Mouse (Mus musculus): ENCODE measurements at regions not wholly inside any gene's neighbourhood (a gene's known extent, or its start where the extent isn't known, plus 50 kb on each side); places are given as distances from the start of the nearest gene placed in this dataset.
"Not testable (repeated sequence)": the region's sequence is repeated elsewhere in the genome, so short reads cannot be mapped to it uniquely, and the experiment has no call there.

DNA sequence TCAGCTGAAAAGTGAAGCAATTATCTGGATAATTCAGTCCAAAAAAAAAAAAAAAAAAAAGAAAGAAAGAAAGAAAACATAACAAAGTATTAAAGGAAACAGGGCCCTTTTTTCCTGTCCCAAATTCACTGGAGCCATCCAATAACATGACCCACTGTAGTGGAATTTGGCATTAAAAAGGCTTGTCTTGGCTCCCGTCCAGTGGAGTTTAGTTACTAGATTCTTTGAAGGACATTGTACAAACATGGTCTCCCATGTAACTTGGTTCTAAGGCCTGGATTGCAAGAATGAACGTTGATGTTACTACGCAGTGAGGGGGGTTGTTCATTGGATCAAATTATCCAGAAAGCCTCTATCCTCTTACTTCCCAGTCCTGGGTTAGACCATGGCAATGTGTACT is 207.4 kb downstream of the Msrb3 start:
- Histone ChIP-seq H3K36me3 (ENCODE audit: insufficient read depth, low read length) (no peaks in the 10 kb centered on the region), H3K4me3 (ENCODE audit: low read length) (no peak overlapping the region), H3K9ac (replicated peaks; ENCODE audit: low read length) (no peak overlapping the region), H3K9me3 (ENCODE audit: low read length) (no peaks in the 10 kb centered on the region), H3K4me2 (ENCODE audit: low read depth, low read length) (no peak overlapping the region), H3K4me1 (ENCODE audit: insufficient read depth, low read length) (no peaks in the 10 kb centered on the region), H3K27me3 (ENCODE audit: insufficient read depth, low read length) (no peaks in the 10 kb centered on the region; the same call in 1 of the 2 replicates), H3K27ac (no peak overlapping the region)
- no peak for ATAC-seq
- 52% methylated on average over 3 of the region's 3 CpGs for WGBS
- peak; percentile 52 for DNase-seq (ENCODE audit: low spot score)
- TF ChIP-seq CTCF (IDR thresholded peaks at IDR 0.05; ENCODE audit: low read depth): no peak

DNA sequence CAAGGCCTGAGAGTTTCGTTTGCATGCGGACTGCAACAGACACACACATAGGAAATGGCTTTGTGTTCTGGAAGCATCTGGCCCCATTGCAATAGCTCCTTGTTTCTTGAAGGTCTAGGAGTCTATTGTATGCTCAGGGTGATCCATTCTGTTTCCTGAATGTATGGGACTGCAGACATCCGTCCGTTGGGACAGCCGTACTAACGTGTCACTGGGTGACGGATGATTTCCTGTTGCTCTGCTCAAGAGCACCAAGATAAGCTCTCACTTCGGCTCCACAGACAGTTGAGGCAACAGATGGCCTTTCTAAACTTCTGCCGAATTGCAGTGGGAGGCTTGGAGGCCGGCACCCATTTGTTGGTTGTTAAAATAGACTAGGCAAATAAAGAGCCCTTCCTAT is 209.9 kb upstream of the Hmga2 start:
- ATAC-seq (no peak), DNase-seq (ENCODE audit: low spot score) (no peak)
- Histone ChIP-seq H3K4me2 (ENCODE audit: low read depth, low read length) (no peak overlapping the region), H3K9ac (replicated peaks; ENCODE audit: low read length) (no peak overlapping the region), H3K27me3 (ENCODE audit: insufficient read depth, low read length) (no peaks in the 10 kb centered on the region), H3K4me1 (ENCODE audit: insufficient read depth, low read length) (no peaks in the 10 kb centered on the region), H3K36me3 (ENCODE audit: insufficient read depth, low read length) (no peaks in the 10 kb centered on the region), H3K27ac (no peak overlapping the region), H3K9me3 (ENCODE audit: low read length) (no peaks in the 10 kb centered on the region), H3K4me3 (ENCODE audit: low read length) (no peak overlapping the region)
- TF ChIP-seq CTCF (IDR thresholded peaks at IDR 0.05; ENCODE audit: low read depth): no peak
- WGBS: 57% methylated on average over 10 of the region's 10 CpGs

DNA sequence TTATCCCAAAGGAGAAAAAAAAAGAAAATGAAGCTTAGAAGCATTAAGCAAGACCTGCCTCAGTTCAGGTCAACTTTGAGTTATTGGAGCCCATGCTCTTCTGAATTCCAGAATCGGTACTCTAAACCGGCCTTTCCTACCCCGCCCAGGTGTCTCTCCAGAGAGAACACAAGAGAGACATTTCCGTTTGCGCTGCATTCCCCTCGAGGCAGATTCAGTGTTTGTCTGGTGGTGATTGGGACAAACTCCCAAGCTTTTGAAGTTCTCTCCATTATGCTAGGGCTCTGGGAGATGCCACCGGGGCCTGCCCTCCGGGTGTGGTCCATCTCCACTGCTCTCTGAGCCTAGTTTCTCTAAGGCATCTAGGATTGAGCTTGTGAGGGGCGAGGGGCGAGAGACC is 205.8 kb upstream of the Hmga2 start:
- no peak for DNase-seq (ENCODE audit: low spot score)
- no peak overlapping the region for H3K4me2 ChIP-seq (ENCODE audit: low read depth, low read length)
- ATAC-seq: no peak
- no peaks in the 10 kb centered on the region for H3K4me1 ChIP-seq (ENCODE audit: insufficient read depth, low read length)
- WGBS: 90% methylated on average over 10 of the region's 10 CpGs
- no peaks in the 10 kb centered on the region for H3K9me3 ChIP-seq (ENCODE audit: low read length)
- H3K36me3 ChIP-seq (ENCODE audit: insufficient read depth, low read length): no peaks in the 10 kb centered on the region
- no peak overlapping the region for H3K4me3 ChIP-seq (ENCODE audit: low read length)
- H3K9ac ChIP-seq (replicated peaks; ENCODE audit: low read length): no peak overlapping the region
- no peak for TF ChIP-seq CTCF (IDR thresholded peaks at IDR 0.05; ENCODE audit: low read depth)
- H3K27ac ChIP-seq: no peak overlapping the region
- no peaks in the 10 kb centered on the region for H3K27me3 ChIP-seq (ENCODE audit: insufficient read depth, low read length)

DNA sequence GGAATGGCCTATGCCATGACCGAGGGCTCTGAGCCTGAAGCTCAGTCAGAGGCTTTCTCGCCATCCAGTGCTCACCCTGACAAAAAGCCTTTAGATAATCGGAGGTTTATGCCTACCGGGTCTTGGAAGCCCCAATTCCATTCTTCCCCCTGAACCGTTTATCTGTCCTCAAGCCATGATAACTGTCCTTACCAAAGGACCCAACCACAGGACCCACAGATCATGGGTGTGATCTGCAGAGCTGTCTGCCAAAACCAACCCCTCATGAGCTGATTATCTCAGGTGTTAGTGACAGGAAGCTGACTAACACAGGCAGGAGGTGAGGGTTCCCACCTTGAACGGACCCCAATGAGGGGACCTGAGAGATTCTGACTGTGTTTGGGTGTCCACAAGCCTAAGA is 203.7 kb upstream of the Hmga2 start:
- 69% methylated on average over 6 of the region's 6 CpGs for WGBS
- TF ChIP-seq CTCF (IDR thresholded peaks at IDR 0.05; ENCODE audit: low read depth): no peak
- Histone ChIP-seq H3K9ac (replicated peaks; ENCODE audit: low read length) (no peak overlapping the region), H3K27ac (no peak overlapping the region), H3K36me3 (ENCODE audit: insufficient read depth, low read length) (no peaks in the 10 kb centered on the region), H3K4me2 (ENCODE audit: low read depth, low read length) (no peak overlapping the region), H3K9me3 (ENCODE audit: low read length) (no peaks in the 10 kb centered on the region), H3K4me3 (ENCODE audit: low read length) (no peak overlapping the region), H3K27me3 (ENCODE audit: insufficient read depth, low read length) (no peaks in the 10 kb centered on the region), H3K4me1 (ENCODE audit: insufficient read depth, low read length) (no peaks in the 10 kb centered on the region)
- ATAC-seq (no peak), DNase-seq (ENCODE audit: low spot score) (no peak)

DNA sequence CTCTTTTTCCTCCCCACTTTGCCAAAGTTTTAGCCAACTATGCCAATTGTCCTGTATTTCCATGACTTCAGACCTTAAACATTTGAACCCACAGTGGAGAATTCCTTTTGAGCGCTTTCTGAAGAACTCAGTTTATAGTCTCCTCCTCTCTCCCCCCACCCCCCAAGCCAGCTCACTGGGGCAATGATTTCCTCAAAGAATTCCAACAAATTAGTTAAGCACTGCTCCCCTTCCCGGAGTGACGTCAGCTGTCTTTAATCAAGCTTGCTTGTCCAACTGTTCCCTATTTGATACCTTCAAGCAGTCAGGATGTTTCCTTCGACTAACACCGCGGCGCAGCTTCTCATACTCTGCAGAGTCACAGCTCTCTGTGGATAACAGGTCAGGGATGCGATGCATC is 202.0 kb upstream of the Hmga2 start:
- WGBS: 82% methylated on average over 8 of the region's 8 CpGs
- H3K36me3 ChIP-seq (ENCODE audit: insufficient read depth, low read length): no peaks in the 10 kb centered on the region

DNA sequence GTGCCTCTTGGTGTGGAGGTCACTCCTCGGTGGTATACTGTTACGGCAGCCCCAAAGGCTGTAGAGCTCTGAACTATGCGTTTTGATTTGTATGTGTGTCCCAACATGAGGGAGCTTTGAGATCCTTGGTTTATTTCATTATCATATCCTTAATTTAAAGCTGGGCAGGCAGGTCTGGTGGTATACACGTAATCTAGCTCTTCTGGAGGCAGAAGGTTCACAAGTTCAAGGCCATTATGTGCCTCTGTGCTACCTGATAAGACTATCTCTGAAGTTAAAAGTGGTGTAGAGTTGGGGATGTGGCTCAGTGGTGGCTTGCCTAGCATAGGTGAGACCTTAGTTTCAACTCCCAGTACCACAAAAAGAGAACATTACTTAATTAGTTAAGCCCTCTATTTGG is 199.1 kb upstream of the Hmga2 start:
- no peaks in the 10 kb centered on the region for H3K9me3 ChIP-seq (ENCODE audit: low read length)
- H3K36me3 ChIP-seq (ENCODE audit: insufficient read depth, low read length): no peaks in the 10 kb centered on the region
- no peaks in the 10 kb centered on the region for H3K27me3 ChIP-seq (ENCODE audit: insufficient read depth, low read length)
- H3K4me3 ChIP-seq (ENCODE audit: low read length): no peak overlapping the region
- H3K4me2 ChIP-seq (ENCODE audit: low read depth, low read length): no peak overlapping the region
- WGBS: 88% methylated on average over 4 of the region's 4 CpGs
- ATAC-seq (no peak), DNase-seq (ENCODE audit: low spot score) (no peak)
- no peak overlapping the region for H3K9ac ChIP-seq (replicated peaks; ENCODE audit: low read length)
- H3K27ac ChIP-seq: no peak overlapping the region
- TF ChIP-seq CTCF (IDR thresholded peaks at IDR 0.05; ENCODE audit: low read depth): no peak
- H3K4me1 ChIP-seq (ENCODE audit: insufficient read depth, low read length): no peaks in the 10 kb centered on the region

More for the DNA sequence above, 202.0 kb upstream of the Hmga2 start:
- no peak for TF ChIP-seq CTCF (IDR thresholded peaks at IDR 0.05; ENCODE audit: low read depth)
- Histone ChIP-seq H3K4me1 (ENCODE audit: insufficient read depth, low read length) (no peaks in the 10 kb centered on the region), H3K27me3 (ENCODE audit: insufficient read depth, low read length) (no peaks in the 10 kb centered on the region), H3K4me2 (ENCODE audit: low read depth, low read length) (no peak overlapping the region), H3K27ac (no peak overlapping the region), H3K9ac (replicated peaks; ENCODE audit: low read length) (no peak overlapping the region), H3K9me3 (ENCODE audit: low read length) (no peaks in the 10 kb centered on the region), H3K4me3 (ENCODE audit: low read length) (no peak overlapping the region)
- ATAC-seq (no peak), DNase-seq (ENCODE audit: low spot score) (no peak)

DNA sequence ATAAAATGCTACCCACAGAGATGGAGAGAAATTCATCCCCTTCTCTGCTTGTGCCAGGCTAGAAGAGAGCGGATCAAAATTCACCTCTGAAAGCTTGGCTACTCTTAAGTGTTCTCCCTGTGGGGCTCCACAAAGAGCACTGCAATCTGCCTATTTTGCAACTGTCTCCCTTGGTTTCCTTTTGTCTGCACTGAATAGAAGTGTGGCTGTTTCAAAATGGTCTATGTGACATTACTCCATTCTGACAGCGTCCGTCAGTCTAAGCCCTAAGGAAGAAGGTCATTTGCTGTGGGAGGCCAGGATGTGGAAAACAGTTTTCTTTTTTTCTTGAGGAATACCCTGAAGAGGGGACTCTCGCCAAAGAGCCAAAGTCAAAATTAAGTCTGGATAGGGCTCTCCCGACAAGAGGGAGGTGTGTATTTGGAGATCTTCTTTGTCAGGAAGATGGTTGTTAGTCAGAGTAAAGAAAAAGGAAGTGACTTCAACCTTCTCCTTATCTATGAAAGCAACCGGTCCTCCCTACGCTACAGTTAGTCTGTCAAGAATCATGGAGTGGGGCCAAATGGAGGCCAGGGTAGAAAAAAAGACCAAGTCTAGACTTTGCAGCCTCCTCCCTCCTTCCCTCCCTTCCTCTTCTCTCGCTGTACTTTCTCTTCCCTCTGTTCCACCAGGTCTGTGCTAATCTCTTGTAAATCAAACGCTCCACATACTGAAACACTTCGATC is 198.2 kb upstream of the Hmga2 start:
- Histone ChIP-seq H3K27ac (no peak overlapping the region), H3K27me3 (ENCODE audit: insufficient read depth, low read length) (no peaks in the 10 kb centered on the region), H3K4me1 (ENCODE audit: insufficient read depth, low read length) (no peaks in the 10 kb centered on the region), H3K9me3 (ENCODE audit: low read length) (no peaks in the 10 kb centered on the region), H3K4me3 (ENCODE audit: low read length) (no peak overlapping the region), H3K4me2 (ENCODE audit: low read depth, low read length) (no peak overlapping the region), H3K9ac (replicated peaks; ENCODE audit: low read length) (no peak overlapping the region), H3K36me3 (ENCODE audit: insufficient read depth, low read length) (no peaks in the 10 kb centered on the region)
- TF ChIP-seq CTCF (IDR thresholded peaks at IDR 0.05; ENCODE audit: low read depth): no peak
- 37% methylated on average over 10 of the region's 10 CpGs for WGBS
- ATAC-seq (no peak), DNase-seq (ENCODE audit: low spot score) (no peak)

DNA sequence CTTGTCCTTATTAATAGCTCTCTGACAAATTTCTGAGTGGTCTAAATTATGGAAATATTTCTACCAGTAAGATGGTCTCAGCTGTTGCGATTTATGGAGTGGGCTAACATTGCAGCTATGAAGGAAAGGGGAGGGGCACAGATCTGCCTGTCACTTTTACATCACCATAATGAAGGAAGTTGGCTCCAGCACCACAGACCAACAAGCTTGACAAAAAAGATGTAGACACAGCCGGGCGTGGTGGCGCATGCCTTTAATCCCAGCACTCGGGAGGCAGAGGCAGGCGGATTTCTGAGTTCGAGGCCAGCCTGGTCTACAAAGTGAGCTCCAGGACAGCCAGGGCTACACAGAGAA is 191.4 kb upstream of the Hmga2 start:
- H3K27ac ChIP-seq; H3K36me3 ChIP-seq (ENCODE audit: insufficient read depth, low read length); H3K9ac ChIP-seq (replicated peaks; ENCODE audit: low read length); DNase-seq (ENCODE audit: low spot score); H3K9me3 ChIP-seq (ENCODE audit: low read length); H3K4me3 ChIP-seq (ENCODE audit: low read length); H3K4me1 ChIP-seq (ENCODE audit: insufficient read depth, low read length); H3K4me2 ChIP-seq (ENCODE audit: low read depth, low read length); ATAC-seq; H3K27me3 ChIP-seq (ENCODE audit: insufficient read depth, low read length): not testable (repeated sequence)
- WGBS: 86% methylated on average over 7 of the region's 7 CpGs

All from hindbrain, postnatal 0 days (tissue).